Mouse (Mus musculus): Measurements from ENCODE around the gene Pilrb1. TPM values are rescaled to one million over a fixed set of nuclear protein-coding genes. Genes with fewer than 3 reads are reported as not detected.
"Not testable (repeated sequence)": the region's sequence is repeated elsewhere in the genome, so short reads cannot be mapped to it uniquely, and the experiment has no call there.

Pilrb1 gene
- 6.0 and 12.3 TPM in 2 replicates for total RNA-seq (2017)

- peak; percentile 42 to 79; a peak in 2 of 4 replicates for ATAC-seq (replicated peaks in 1 of 2; ENCODE audit: insufficient read depth in 1 of 2, low FRiP score in 2 of 2, low TSS enrichment in 1 of 2, low read depth in 1 of 2, poor library complexity in 2 of 2, severe bottlenecking in 2 of 2)
Measured at GRCm38 (mm10) chr5:137857960-137858710, at the start of gene Pilrb1. Gene Pilrb1, minus strand, starts transcription at chr5:137858106.

- ATAC-seq (replicated peaks in 1 of 2; ENCODE audit: insufficient read depth in 1 of 2, low FRiP score in 2 of 2, low TSS enrichment in 1 of 2, low read depth in 1 of 2, poor library complexity in 2 of 2, severe bottlenecking in 2 of 2) = no peak
Measured at GRCm38 (mm10) chr5:137897812-137898211, 39.9 kb upstream of the Pilrb1 start.

DNA sequence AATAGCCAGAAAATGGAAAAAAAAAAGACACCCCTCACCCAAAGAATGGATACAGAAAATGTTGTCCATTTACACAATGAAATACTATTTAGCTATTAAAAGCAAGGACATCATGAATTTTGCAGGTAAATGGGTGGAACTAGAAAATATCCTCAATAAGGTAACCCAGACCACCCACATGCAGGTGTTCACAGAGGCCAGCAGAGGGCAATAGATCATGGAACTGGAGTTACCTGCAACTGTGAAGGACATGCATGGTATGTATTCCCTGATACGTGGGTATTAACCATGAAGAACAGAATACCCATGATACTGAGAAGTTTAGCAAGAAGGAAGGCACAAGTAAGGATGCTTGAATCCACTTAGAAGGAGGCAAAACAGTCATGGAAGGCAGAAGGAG, 35.0 kb upstream of the Pilrb1 start:
- ATAC-seq (replicated peaks in 1 of 2; ENCODE audit: insufficient read depth in 1 of 2, low FRiP score in 2 of 2, low TSS enrichment in 1 of 2, low read depth in 1 of 2, poor library complexity in 2 of 2, severe bottlenecking in 2 of 2) = no peak

- no peak for ATAC-seq (replicated peaks in 1 of 2; ENCODE audit: insufficient read depth in 1 of 2, low FRiP score in 2 of 2, low TSS enrichment in 1 of 2, low read depth in 1 of 2, poor library complexity in 2 of 2, severe bottlenecking in 2 of 2)
Measured at GRCm38 (mm10) chr5:137887666-137888065, 29.8 kb upstream of the Pilrb1 start.

DNA sequence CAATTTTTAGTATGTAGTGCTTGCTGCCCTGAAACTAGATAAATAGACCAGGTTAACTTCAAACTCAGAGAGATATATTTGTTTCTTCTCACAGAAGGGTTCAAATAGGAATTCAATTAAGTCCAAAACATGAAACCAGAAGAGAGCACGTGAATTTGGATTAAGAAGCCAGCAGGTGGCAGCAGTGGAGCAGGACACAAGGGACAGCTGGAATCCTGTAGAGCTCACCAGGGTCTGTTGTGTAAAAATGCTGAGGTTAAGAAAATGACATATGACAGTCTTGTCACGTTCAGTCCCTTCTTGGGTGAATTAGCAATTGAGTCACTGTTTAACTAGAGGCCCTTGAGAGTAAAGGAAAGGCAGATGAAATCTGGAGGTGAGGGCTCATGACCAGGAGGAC, 28.0 kb upstream of the Pilrb1 start:
- ATAC-seq (replicated peaks in 1 of 2; ENCODE audit: insufficient read depth in 1 of 2, low FRiP score in 2 of 2, low TSS enrichment in 1 of 2, low read depth in 1 of 2, poor library complexity in 2 of 2, severe bottlenecking in 2 of 2) = peak; percentile 46 to 63; a peak in 2 of 4 replicates

GRCm38 (mm10) chr5:137883345-137883744, 25.4 kb upstream of the Pilrb1 start:
- no peak for ATAC-seq (replicated peaks in 1 of 2; ENCODE audit: insufficient read depth in 1 of 2, low FRiP score in 2 of 2, low TSS enrichment in 1 of 2, low read depth in 1 of 2, poor library complexity in 2 of 2, severe bottlenecking in 2 of 2)

DNA sequence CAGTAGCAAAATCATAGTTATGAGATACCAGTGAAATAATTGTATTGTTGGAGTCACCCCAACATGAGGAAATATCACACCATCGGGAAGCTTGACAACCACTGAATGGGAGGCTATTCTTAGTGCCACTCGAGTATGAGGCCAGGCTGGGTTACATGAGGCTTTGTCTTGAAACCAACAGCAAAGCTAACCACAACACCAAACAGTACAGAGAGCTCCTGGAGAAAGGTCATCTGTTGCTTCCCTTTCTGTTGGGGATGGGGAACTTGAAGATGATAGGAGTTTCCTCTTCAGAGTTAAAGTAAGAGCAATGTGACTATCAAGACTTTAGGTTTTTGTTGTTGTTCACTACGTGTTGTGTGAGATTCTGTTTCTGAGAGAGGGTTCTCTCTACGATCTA, 25.0 kb upstream of the Pilrb1 start:
- ATAC-seq (replicated peaks in 1 of 2; ENCODE audit: insufficient read depth in 1 of 2, low FRiP score in 2 of 2, low TSS enrichment in 1 of 2, low read depth in 1 of 2, poor library complexity in 2 of 2, severe bottlenecking in 2 of 2) = peak; percentile 62 to 67; a peak in 3 of 4 replicates

DNA sequence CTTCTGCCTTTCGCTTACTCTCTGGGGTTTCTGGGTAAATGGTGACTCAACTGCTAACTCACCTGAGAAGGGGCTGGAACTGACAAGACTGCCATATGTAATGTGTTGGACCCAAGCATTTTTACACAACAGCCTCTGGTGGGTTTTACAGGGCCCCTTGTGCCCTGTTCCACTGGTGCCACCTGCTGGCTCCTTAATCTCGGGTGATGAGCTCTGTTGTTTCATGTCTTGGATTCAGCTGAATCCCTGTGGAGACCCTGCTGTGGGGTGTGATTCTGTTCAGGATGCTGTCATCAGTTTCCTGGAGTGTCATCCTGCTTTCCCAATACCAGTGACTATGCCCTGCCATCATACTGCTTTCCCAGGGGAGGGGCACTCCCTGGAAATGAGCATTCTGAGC, 20.0 kb upstream of the Pilrb1 start:
- ATAC-seq (replicated peaks in 1 of 2; ENCODE audit: insufficient read depth in 1 of 2, low FRiP score in 2 of 2, low TSS enrichment in 1 of 2, low read depth in 1 of 2, poor library complexity in 2 of 2, severe bottlenecking in 2 of 2) = no peak

GRCm38 (mm10) chr5:137875054-137875453, 17.1 kb upstream of the Pilrb1 start:
- no peak for ATAC-seq (replicated peaks in 1 of 2; ENCODE audit: insufficient read depth in 1 of 2, low FRiP score in 2 of 2, low TSS enrichment in 1 of 2, low read depth in 1 of 2, poor library complexity in 2 of 2, severe bottlenecking in 2 of 2)

DNA sequence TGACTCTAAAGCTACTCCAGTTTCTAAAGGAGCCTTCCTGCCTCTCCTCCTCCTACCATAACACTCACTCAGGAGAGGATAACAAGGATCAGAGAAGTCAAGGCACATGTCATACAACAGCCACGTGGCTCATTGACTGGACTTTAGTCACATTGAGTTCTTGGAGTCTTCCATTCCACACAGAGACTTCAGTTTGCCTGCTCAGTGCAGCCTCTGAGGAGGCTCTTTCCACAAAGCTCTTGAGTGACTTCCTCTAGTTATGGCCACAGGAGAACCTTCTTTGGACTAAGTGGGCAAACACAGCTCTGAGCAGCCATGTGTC, 14.4 kb upstream of the Pilrb1 start:
- not testable (repeated sequence) for ATAC-seq (replicated peaks in 1 of 2; ENCODE audit: insufficient read depth in 1 of 2, low FRiP score in 2 of 2, low TSS enrichment in 1 of 2, low read depth in 1 of 2, poor library complexity in 2 of 2, severe bottlenecking in 2 of 2)

- peak; percentile 52 to 55; a peak in 3 of 4 replicates for ATAC-seq (replicated peaks in 1 of 2; ENCODE audit: insufficient read depth in 1 of 2, low FRiP score in 2 of 2, low TSS enrichment in 1 of 2, low read depth in 1 of 2, poor library complexity in 2 of 2, severe bottlenecking in 2 of 2)
Measured at GRCm38 (mm10) chr5:137871644-137872380, 13.9 kb upstream of the Pilrb1 start, which contains the start of gene Pilrb2. Gene Pilrb2, minus strand, starts transcription at chr5:137871815.

DNA sequence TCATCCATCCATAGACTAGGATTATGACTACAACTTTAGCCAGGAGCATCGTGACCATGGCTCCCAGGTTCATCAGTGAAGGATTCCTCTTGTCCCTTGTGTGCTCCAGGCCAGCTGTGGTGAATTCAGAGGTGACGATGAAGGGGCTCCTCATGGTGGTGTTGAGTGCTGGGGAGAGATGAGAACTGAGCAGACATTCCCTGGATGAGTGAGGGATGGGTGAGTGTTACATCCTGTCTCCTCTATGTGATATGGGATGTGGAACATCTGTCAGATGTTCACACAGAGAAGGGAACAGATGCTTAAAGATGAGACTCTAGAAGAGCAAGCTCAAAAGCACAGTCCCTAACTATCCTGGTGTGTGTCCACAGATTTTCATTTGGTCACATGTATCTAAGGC, 10.7 kb upstream of the Pilrb1 start:
- ATAC-seq (replicated peaks in 1 of 2; ENCODE audit: insufficient read depth in 1 of 2, low FRiP score in 2 of 2, low TSS enrichment in 1 of 2, low read depth in 1 of 2, poor library complexity in 2 of 2, severe bottlenecking in 2 of 2) = not testable (repeated sequence)

DNA sequence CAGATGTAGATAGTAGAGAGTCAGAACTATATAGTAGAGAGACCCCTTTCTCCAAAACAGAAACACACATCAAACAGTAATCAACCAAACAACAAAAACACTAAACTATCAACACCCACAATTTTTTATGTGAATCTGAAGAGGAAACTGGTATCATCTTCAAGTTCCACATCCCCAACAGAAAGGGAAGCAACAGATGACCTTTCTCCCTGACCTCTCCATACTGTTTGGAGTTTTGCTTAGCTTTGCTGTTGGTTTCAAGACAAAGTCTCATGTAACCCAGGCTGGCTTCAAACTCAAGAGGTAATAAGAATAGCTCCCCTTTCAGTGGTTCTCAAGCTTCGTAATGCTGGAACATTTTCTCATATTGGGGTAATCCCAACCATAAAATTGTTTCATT, 6.1 kb upstream of the Pilrb1 start:
- not testable (repeated sequence) for ATAC-seq (replicated peaks in 1 of 2; ENCODE audit: insufficient read depth in 1 of 2, low FRiP score in 2 of 2, low TSS enrichment in 1 of 2, low read depth in 1 of 2, poor library complexity in 2 of 2, severe bottlenecking in 2 of 2)

DNA sequence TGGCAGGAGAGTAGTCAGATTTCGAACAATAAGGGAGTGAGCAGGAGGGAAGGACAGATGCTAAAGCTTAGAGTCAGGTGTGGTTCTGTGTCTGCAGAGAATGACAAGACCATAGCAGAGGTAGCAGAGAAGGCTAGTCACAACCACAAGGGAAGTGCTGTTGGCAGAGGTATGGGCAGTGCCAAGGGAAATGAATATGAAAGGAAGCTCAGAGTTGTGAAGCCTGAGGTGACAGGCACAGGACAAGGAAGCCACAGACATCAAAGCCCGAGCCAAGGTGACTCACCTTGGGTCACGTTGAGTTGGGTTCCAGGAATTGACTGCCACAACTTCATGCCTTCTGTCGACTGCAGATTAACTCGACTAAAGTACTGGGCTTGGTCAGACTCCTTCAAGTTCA, 1.0 kb downstream of the Pilrb1 start:
- peak; percentile 42 to 60 for ATAC-seq (replicated peaks in 1 of 2; ENCODE audit: insufficient read depth in 1 of 2, low FRiP score in 2 of 2, low TSS enrichment in 1 of 2, low read depth in 1 of 2, poor library complexity in 2 of 2, severe bottlenecking in 2 of 2)

DNA sequence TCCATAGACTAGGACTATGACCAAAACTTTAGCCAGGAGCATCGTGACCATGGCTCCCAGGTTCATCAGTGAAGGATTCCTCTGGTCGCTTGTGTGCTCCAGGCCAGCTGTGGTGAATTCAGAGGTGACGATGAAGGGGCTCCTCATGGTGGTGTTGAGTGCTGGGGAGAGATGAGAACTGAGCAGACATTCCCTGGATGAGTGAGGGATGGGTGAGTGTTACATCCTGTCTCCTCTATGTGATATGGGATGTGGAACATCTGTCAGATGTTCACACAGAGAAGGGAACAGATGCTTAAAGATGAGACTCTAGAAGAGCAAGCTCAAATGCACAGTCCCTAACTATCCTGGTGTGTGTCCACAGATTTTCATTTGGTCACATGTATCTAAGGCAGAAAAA, 3.0 kb downstream of the Pilrb1 start:
- ATAC-seq (replicated peaks in 1 of 2; ENCODE audit: insufficient read depth in 1 of 2, low FRiP score in 2 of 2, low TSS enrichment in 1 of 2, low read depth in 1 of 2, poor library complexity in 2 of 2, severe bottlenecking in 2 of 2) = not testable (repeated sequence)

GRCm38 (mm10) chr5:137850313-137850712, 7.6 kb downstream of the Pilrb1 start:
- not testable (repeated sequence) for ATAC-seq (replicated peaks in 1 of 2; ENCODE audit: insufficient read depth in 1 of 2, low FRiP score in 2 of 2, low TSS enrichment in 1 of 2, low read depth in 1 of 2, poor library complexity in 2 of 2, severe bottlenecking in 2 of 2)

- peak; percentile 32 to 71; a peak in 2 of 4 replicates for ATAC-seq (replicated peaks in 1 of 2; ENCODE audit: insufficient read depth in 1 of 2, low FRiP score in 2 of 2, low TSS enrichment in 1 of 2, low read depth in 1 of 2, poor library complexity in 2 of 2, severe bottlenecking in 2 of 2)
Measured at GRCm38 (mm10) chr5:137837110-137837509, 20.8 kb downstream of the Pilrb1 start.

DNA sequence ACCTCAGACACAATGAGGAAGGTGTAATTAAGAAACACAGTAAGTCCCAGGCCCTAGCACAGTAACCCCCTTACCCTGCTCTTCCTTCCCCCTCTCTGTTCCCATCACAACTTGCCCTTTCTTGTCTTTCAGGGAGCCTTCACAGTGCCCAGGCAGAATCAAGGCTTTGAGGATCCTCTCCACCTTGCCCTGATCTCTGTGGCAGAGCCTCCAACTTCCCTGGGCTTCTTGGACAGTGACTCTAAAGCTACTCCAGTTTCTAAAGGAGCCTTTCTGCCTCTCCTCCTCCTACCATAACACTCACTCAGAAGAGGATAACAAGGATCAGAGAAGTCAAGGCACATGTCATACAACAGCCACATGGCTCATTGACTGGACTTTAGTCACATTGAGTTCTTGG, 21.3 kb downstream of the Pilrb1 start:
- no peak for ATAC-seq (replicated peaks in 1 of 2; ENCODE audit: insufficient read depth in 1 of 2, low FRiP score in 2 of 2, low TSS enrichment in 1 of 2, low read depth in 1 of 2, poor library complexity in 2 of 2, severe bottlenecking in 2 of 2)

Data from hematopoietic stem cell, adult 5-6 weeks (primary cell).